Mouse (Mus musculus) olfactory bulb, adult 2 months (tissue): ENCODE measurements around the gene Ppp1r12a.

Experiments used
- CTCF ChIP-seq: fragments of 200-500 bp; IDR thresholded peaks from 2 replicates; pipeline ENCODE4 v1.5.1; 2012; ENCODE audit warnings: low read depth, mild to moderate bottlenecking, low read length, moderate library complexity; ENCODE audit not compliant: insufficient read depth
- POLR2A ChIP-seq: fragments of 200-500 bp; IDR thresholded peaks from 2 replicates; pipeline ENCODE4 v1.6.1; 2012; ENCODE audit warnings: mild to moderate bottlenecking, low read depth, low read length, moderate library complexity; ENCODE audit not compliant: insufficient read depth

DNA sequence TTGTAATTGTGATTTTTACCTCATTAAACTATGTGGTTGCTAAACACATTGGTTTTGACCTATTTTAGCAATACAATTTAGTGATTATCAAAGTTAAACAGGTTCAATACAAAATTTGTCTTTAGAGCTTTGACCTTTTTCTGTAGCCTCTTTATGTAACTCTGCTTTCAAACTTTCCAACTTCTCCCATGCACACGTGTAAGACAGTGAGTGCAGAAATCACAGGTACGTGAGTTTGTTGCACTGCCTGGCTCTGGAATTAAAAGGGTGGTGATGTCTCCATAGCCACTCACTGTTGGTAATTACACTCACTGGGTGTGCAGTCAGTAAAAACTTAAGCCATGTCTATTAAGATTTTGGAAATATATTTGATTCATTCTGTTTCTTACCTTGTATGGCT lies 30.3 kb downstream of the Ppp1r12a start:
- TF ChIP-seq POLR2A = no peak
- TF ChIP-seq CTCF = no peak
